Mouse (Mus musculus): ENCODE data around the gene Slc11a1.

- no peak for TF ChIP-seq CTCF (IDR thresholded peaks at IDR 0.05; ENCODE audit: low read depth, low read length)
- no peak for TF ChIP-seq GATA1 (IDR thresholded peaks at IDR 0.05; ENCODE audit: borderline replicate concordance, low read length)
- no peak for TF ChIP-seq TAL1 (conservative IDR thresholded peaks at IDR 0.05; ENCODE audit: low read depth, low read length)
- TF ChIP-seq POLR2AphosphoS5 (IDR thresholded peaks at IDR 0.05; ENCODE audit: insufficient replicate concordance, low read depth, low read length) = no peak
Measured at GRCm38 (mm10) chr1:74380484-74380883, 5.5 kb downstream of the Slc11a1 start.

All from G1E (cell line).